Mouse (Mus musculus): Measurements from ENCODE around the gene Vps13c.

The Vps13c gene

DNA sequence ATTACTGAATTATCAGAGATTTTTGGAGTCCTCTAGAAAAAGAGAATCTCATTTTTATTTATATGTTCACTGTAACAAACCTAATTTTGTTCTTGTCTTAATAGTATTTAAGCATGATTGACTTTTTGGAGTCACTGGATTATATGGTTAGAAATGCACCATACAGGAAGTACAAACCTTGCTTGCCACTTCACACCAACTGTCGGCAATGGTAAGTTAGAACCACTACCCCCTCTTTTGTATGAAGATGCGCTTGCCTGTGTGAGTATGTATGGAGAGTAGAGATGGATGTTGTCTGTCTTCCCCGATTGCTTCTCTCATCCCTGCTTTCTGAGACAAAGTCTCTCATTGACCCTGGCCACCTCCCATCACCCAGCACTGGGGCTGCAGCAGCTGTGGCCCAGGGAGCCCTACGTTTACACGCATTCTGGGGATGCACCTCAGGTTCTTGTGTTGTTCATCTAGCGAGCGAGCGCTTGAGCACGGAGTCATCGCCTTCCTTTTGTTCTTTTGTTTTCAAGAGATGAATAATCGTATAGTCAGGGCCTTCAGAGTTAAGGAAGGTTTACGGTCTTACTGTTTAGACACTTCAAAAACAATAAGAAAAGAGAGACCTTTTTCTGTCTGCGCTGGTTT, 43.3 kb downstream of the Vps13c start:
- DNase-seq, result no peak

DNA sequence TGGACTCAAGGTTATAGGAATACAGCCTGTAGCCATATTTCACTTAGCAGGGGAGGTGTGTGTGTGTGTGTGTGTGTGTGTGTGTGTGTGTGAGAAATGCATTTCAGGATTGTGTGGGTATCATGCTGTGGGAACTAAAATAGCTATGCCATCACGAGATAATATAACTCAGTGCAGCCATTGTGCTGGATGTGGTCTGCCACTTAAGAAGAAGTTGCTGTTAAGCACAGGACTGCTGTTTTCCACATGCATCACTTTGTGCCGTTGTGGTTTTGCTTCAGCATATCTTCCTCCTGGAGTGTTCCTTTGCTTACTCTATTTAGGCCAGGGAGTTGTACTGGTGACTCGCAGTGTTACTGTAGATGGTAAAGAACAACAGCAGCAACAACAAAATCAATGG, 43.9 kb downstream of the Vps13c start:
- DNase-seq, result no peak

DNA sequence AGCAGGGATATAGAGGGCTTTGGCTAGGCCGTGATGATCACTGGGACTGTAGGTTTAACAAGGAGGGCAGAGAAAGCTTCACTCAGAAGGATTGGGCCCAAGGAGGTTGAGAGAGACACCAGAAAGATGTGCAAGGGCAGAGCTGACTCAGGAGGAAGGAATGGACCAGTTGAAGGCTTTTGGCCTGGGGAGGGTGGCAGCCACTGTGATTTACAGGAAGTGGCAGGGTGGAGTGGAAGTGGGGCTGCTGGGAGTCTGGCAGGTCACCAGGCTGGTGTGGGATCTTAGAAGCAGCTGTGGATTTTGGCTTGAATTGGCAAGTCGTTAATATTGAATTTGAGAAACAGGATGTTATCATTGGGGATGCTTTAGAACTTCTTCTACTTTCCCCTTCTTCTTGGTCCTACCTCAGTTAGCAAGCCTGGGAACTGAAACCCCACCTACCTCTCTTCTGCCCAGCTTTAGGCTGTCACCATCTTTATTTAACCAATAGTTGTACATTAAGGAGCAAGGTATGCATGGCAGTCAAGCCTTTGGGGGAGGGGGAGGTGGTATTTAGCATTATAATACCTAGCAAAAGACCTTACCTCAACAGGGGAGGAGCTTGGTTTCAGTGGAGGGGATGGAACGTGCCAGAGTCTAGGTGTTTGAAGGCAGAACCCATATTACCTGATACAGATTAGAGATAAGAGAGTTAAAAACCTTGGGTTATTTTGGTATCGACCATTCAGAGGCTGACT, 47.0 kb downstream of the Vps13c start:
- DNase-seq, result no peak

DNA sequence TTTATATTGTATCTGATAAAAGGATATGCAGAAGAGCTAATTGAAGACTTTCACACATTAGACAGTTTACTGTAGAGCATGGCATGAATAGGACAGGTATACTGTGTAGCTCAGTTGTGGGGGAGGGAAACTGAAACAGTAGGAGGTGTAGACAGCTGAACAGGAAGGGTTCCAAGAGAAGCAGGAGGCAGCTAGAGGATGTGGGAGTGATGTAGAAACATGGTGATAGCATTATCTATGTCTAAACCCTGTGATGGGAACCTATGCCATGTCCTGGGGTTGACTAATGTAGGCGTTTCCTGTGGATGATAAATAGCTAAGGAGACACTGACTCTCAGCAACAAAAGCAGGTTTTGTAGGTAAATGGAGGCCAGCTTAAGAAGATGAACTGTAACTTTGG, 53.3 kb downstream of the Vps13c start:
- no peak for DNase-seq

DNA sequence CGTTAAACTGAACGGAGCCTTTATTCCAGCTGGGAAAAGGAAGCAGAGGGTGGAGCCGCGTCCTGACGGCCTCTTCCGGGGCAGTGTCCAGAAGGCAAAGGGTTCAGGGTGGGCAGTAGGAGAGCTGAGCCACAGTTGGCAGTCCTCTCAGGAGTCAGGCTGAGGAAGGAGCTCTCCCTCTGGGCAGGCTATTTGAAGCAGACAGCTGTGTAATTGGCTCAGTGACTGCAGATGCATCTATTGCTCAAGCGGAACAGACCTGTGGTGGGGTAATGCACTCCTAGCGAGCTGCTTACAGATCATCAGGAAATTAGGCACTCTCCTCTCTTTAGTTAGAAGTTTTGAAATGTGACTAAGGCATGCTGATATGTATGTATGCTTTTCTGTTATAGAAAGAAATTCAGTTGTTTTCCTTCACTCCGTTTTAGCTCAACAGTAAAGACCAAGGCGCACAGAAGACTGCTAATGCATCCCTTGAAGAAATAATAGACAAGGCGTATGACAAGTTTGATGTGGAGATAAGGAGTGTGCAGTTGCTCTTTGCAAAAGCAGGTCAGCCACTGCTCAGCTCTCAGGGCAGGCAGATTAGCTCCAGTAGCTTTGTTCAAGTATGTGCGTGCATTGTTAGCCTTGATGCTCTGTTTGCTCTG, 56.6 kb downstream of the Vps13c start:
- no peak for DNase-seq

DNA sequence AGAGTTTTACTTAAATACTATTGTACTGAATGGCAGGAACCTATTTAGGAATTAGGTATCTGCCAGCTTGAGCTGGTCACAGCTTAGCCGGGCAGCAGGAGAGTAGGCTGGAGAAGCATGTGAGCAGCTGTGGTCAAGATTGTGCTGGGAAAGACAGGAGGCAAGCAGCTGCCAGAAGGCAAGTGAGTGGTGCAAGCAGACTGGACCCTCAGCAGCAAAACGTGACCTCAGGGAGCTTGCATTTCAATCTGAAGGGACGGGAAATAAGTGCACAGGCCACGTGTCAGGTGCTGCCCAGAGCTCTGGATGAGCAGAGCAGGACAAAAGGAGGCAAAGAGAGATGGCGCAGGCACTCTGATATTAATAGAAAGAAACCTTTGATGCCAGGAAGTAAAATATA, 60.2 kb downstream of the Vps13c start:
- no peak for DNase-seq

DNA sequence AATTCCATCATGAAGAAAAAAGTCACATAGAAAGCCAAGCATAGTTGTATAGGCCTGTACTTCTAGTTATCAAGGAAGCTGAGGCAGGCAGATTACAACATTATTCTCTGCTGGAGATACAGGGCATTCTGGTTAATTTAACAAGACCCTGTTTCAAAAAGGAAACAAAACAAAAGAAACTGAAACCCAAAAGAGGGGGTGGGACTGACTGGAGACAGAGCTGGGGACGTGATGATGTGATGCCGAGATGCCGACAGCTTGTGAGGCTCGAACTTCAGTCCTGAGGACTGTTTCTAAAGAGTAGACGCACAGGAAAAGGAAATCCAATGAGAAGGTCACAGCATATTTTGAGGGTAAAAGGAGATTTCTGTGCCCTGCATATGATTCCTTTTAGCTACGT, 64.2 kb downstream of the Vps13c start:
- DNase-seq, result no peak

DNA sequence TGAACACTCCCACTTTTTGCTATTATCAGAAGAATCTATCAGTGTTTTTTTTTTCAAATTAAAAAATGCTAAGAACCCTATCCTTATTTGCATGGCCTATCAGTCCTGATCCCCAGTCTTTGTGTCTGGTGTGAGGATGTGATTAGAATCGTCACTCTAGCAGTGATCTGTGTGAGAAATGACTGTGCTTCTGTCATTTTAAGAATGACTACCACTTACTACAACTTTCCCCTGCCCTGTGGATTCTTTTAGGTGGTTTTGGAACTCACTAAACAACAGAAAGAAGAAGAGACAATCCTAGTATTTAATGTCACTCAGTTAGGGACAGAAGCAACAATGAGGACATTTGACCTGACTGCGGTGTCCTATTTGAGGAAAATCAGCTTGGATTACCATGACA, 65.3 kb downstream of the Vps13c start:
- DNase-seq, result no peak

DNA sequence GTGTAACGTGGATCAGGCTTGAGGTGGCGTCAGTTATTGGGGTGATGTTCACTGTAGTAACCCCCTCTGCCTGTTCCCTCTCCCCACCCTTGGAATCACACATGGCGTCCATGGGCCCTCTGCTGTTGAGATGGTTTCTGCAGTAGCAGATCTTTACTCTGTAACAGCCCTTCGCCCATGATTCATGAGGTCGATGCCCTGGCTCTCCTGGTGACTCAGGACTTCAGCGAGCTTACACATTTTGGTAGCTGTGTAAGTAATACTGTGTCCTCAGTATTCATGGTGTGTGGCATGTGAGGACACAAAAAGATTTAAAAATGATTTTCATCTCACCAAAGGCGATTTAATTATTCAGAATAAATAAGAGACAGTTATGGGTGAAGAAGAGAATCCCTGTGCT, 74.5 kb downstream of the Vps13c start:
- DNase-seq, result no peak

DNA sequence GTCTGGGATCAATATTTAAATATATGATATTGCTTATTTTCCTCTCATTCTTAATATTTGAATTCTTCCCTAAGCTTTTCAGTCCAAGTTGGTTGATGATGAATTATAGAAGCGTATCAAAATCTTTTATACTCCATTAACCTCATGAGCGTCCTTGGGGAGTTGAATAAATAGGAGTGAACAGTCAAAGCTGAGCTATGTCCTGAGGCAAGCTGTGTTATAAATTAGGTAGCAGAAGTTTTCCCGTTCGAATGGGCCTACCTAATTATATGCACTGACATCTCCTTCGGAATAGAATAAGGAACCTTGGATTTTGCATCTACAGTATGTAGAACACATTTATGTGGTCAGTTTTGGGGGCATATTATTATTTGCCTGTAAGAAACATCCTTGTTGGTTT, 82.2 kb downstream of the Vps13c start:
- no peak for DNase-seq

DNA sequence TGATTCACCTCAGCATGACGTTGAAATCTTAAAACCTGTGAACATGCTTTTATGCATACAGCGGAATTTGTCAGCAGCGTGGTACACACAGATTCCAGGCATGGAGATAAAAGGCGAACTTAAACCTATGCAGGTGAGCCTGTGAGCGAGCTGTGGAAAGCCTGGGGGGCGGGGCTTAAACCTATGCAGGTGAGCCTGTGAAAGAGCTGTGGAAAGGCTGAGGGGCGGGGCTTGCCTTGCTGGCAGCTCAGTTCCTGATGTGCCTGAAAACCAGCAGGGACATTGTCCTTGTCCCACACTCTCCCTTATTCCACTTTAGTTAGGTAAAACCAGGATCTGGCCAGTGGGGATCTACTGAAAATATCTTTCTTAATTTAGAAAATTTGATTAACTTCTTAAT, 90.4 kb downstream of the Vps13c start:
- DNase-seq, result peak; percentile 12

DNA sequence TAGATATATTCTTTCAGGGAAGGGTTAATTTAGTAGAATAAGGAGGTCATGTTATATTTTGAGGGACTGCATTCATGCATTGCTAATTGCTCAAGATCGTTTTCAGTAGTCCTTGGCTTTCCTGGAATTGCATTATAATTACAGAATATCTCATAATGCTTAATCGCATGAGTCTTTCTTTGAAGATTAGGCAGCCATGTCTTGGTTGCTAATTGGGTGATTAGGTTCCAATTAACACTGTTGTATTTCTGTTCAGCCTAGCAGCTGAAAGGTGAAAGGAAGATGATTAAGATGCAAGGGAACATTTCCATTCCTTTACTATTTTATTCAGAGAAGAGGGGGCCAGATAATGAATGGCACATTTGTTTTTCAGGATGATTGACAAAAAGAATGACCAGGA, 97.1 kb downstream of the Vps13c start:
- DNase-seq, result no peak

DNA sequence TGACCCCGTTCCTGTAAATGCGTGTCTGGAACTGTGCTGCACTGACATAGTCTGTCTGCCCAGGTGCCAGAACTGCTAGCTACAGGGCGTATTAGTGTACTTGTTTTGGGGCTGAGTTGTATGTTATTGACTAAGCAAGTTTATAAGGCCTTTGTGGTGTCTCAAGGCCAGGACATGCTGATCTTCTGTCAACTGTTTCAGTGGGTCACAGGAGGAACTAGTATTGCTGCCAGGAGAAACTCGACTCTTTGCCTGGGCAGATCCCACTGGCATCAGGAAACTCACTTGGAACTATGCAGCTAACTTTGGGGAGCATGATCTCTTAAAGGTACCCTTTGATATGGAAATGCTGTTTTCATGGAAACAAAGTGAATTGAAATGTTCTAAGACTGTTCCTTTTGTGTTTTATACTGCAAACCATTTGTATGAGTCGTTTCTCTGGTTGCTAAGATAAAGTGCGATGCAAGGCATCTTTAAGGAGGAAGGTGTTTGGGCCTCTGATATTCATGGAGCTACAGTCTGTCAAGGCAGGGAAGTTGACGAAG, 115.3 kb downstream of the Vps13c start:
- no peak for DNase-seq

DNA sequence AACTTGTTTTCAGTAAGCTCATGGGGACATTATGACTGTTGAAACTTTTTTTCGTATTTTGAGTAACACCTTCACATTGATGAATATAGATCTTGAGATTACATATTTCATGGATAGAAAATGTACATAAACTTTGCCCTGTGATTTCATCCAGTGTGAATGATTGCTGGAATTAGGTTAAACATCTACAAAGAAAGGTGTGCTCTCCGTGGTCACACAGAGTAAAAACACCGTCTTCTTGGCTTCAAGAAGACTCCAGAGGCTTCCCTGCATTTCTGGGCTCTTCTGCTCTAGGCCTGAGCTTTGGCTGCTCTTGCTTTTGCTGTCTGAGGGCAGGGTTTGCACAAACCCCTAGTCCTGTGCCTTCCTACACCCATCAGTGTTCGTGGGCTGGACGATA, 121.8 kb downstream of the Vps13c start:
- no peak for DNase-seq

DNA sequence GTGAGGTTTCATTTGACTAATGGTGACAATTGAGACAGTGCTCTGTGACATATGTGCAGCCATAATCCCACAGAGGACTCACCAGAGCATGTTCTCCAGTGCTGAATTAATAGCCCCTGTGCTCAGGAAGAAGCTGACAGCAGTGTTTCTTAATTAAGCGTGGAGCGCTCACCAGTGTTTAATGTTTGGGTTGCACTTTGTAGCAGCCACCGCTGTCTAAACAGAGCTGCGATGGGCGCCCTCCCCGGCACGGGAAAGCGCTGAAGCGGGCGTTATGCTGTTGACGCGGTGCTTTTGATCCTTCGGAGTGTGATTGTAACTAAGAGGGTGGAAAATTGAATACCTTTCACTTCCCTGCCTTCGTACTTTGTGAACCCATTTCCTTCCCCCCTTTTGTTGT, 125.7 kb downstream of the Vps13c start:
- no peak for DNase-seq

DNA sequence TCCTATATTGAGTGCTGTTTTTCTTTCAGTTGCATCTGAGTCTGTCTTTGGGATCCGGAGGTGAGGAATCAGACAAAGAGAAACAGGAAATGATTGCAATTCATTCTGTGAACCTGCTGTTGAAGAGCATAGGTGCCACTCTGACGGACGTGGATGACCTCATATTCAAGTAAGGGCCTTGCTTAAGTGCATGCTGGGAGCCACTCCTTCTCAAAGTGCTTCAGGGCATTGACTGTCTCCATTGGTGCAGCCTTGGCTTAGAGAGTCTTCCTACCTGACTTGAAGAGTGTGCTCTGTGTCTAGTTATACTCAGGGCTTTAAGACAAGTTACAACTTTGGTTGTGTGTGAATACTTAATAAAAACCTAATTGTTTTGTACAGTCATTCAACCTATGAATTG, 126.8 kb downstream of the Vps13c start:
- no peak for DNase-seq

DNA sequence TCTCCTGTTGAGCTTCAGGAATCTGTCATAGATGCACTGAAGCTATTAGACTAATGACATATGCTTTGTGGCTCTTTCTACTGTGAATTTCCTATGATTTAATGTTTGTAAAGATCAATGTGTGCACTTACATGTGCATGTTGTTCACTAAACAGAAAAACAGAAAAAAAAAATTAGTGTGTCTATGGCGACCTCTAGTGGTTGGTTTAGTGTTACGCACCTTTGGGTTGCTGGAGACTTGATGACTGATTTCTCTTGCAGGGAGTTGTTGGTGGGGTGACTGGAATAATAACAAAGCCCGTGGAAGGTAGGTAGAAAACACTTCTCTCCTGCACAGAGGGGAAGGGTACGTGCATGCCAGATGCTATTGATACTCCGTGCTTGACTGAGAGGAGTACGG, 133.3 kb downstream of the Vps13c start:
- DNase-seq, result no peak

DNA sequence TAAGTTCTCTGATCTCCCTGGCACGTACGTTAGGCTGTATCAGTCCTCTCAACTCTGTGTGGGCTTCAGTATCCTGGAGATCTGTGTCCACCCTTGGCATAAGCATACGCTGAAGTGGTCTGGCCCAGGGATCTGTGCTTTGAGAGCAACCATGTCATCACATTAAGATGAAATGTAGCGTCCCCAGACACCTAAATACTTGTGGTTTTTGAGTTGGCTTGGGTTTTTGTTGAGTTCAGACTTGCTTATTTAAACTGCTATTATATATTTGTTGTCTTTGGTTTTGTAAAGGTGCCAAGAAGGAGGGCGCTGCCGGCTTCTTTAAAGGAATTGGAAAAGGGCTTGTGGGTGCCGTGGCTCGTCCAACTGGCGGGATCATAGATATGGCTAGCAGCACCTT, 135.3 kb downstream of the Vps13c start:
- no peak for DNase-seq

DNA sequence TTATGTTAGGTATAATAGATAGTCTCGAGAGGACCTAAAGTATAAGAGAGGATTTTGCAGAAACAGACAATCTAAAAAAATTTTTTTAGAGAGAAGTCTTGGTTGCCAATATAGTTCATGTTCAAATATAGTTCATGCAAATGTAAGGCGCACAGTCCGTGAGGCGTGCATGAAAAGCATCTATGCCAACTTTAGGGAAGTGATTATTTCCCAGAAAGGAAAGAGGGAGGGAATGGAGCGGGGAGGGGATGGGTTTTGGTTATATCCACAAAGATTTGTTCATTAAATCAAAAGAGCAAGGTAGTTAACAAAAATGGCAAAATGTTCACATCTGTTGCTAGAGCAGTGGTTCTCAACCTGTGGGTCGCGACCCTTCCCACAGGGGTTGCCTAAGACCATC, 166.4 kb downstream of the Vps13c start:
- DNase-seq, result no peak

DNA sequence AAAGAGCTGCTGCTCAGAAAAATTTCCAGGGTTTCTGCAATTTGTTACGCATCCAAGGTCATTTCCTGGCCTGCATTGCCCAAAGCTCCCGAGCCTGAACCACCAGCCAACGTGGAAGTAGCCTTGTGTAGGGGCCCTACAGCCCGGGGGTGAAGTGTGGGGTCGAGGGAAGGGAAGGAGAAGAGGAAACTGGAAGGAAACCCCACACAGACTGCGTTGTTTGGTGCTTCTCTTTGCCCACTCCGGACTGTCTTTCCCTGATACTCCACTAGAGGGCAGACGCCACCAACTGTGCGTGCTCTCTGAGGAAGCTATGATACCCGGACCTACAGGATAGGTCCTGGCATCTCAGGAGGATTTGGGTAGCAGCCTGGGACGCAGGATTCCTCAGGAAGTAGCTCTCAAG, 174.8 kb downstream of the Vps13c start:
- peak; percentile 60 for DNase-seq

DNA sequence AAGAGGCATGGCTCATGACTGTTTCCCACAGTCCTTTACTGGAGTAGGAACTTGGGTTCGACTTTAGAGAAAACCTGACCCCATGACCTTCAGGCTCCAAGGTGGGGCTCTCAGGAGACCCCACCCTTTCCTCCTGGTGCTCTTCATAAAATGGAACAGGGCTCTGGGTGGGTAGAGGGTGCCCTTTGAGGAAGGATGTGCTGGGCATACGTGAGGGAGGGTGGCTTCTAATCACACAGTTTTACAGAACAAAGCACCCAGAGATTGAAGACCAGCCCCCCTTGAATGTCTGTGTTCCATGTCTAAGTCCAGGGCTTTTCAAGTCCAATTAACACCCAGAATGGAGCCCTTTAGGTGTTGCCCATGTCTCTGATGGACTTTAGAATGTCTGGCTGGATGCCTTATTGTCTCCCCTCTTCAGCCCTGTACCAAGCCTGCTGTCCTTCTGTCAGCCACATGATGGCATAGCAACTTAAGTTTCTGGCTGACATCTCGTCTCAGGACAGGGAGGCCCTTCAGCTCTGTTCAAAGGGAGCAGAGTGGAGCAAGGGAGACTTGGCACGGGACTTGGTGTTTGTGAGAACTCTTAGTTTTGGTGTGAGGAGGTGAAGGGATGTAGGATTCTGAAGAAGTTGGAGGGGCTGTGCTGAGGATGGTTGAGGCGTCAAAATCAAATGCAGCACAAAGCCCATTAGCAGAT, 176.2 kb downstream of the Vps13c start:
- peak; percentile 10 for DNase-seq

DNA sequence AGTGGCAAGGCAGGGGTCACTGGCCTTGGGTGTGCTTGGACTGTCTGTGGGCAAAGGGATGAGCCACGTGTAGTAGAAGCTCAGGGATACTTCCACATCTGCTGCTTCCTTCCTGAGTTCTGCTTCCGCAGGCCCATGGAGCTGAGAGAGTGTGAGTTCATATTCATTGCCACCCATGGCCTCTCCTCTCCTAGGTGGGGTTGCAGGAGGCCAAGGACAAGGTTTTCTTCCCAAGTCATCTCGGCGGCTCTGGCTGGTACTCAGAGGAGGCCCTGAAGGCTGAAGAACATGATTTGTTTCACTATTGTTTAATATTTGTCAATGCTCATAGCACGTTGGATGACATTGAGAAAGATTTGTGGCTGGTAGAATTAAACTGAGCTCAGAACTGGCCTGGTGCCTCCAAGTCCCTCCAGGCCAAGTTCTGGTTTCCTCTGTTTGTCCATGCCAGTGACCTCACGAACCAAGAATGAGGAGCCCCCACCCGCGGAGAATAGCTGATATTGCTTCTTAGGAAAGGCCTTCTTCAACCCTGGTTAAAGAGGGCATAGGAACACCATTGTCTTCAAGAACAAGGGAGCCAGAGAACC, 180.7 kb downstream of the Vps13c start:
- no peak for DNase-seq
